Mouse (Mus musculus) kidney, postnatal 36 days (tissue): ENCODE data around the gene Mmp2.

ENCODE experiments used
- DNase-seq, 2 experiments: peaks; one replicate each; pipeline ENCODE4 v3.0.0; 2021 to 2022; ENCODE audit warnings: mixed read lengths in 2 of 2

Mmp2 gene

GRCm38 (mm10) chr8:92896611-92897010 is 69.5 kb downstream of the Mmp2 start:
- no peak for DNase-seq

GRCm38 (mm10) chr8:92897794-92898193 is 70.7 kb downstream of the Mmp2 start:
- DNase-seq = no peak

- DNase-seq = no peak
Observed at GRCm38 (mm10) chr8:92899590-92899989, 72.5 kb downstream of the Mmp2 start.

- no peak for DNase-seq
Observed at GRCm38 (mm10) chr8:92901107-92901506, 74.0 kb downstream of the Mmp2 start, which contains the start of gene Capns2. TSS of gene Capns2 (plus strand) at chr8:92901407.

GRCm38 (mm10) chr8:92902981-92903380 is 75.9 kb downstream of the Mmp2 start:
- DNase-seq = no peak
